ENCODE assay signal across 8 mouse cellular contexts in the genomic region with DNA sequence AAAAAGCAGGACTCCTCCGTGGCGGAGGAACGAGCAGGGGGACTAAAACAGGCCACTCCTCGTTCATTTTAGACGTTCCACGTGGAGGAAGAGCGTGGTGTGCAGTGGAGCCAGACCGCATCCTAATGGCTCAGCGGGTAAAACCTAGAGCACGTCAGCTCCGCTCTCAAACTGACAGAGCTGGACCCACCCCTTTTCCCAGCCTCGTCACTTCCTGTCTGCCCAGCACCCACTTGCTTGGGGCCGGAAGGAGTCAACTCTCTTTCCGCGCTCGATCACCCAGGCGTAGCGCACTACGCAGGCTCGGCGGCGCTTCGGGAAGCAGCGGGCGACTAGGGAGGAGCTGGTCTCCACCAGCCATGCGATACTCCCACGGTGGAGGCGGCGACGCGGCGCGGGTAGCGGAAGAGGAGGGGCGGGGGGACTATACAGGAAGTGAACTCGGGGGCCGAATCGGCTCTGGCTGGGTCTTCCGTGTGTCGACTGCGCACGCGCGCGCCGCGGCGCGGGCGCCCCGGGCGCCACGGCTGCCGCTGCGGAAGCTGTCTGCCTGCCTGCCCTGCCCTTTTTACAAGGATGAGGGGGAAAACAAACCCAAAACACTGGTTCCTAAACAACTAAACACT. TPM values are rescaled to one million over a fixed set of nuclear protein-coding genes. Genes with fewer than 3 reads are reported as not detected.
DNase-seq lines count a peak whose midpoint lies in the region; ATAC-seq lines count a peak whose summit lies in the region.

No protein-coding gene starts in this region.

- ATAC-seq in frontal cortex, adult (ENCODE audit: low TSS enrichment): peak; percentile 100
- peak; percentile 99 for ATAC-seq in hindbrain, embryonic 11.5 days (ENCODE audit: low FRiP score)

- H3K4me3 ChIP-seq in hindbrain, embryonic 11.5 days (ENCODE audit: low read depth, low read length): peak overlapping the region; percentile 46

- no peaks in the 10 kb centered on the region for H3K36me3 ChIP-seq in hindbrain, embryonic 11.5 days (ENCODE audit: control insufficient read depth, insufficient read depth, low read length)

- peaks cover 2% of the 10 kb centered on the region; the same call in 1 of the 2 replicates for H3K27me3 ChIP-seq in hindbrain, embryonic 11.5 days (ENCODE audit: control insufficient read depth, insufficient read depth, low read length)

- H3K27ac ChIP-seq in hindbrain, embryonic 11.5 days (ENCODE audit: low read depth, low read length): peak overlapping the region; percentile 95

- peak overlapping the region; percentile 45 for H3K4me2 ChIP-seq in hindbrain, embryonic 11.5 days (replicated peaks; ENCODE audit: low read depth, low read length)

- DNase-seq in MN1 (ENCODE audit: low spot score): peak; percentile 91
- DNase-seq in cerebellum, adult 9-10 months: peak; percentile 97
- DNase-seq in hindbrain, embryonic 11.5 days (ENCODE audit: low spot score): peak; percentile 91
- DNase-seq in layer of hippocampus, postnatal 10 days (ENCODE audit: low spot score in 2 of 2): peak; percentile 82 to 93
- peak; percentile 92 for DNase-seq in lung, postnatal 10 days
- DNase-seq in ovary, postnatal 36 days (ENCODE audit: low spot score): peak; percentile 91
- peak; percentile 85 for DNase-seq in thymus, postnatal 25 days

- no peaks in the 10 kb centered on the region for H3K4me1 ChIP-seq in hindbrain, embryonic 11.5 days (replicated peaks; ENCODE audit: control insufficient read depth, insufficient read depth, low read length)

- peak overlapping the region; percentile 47 for H3K9ac ChIP-seq in hindbrain, embryonic 11.5 days (ENCODE audit: low read depth, low read length)

- WGBS in hindbrain, embryonic 11.5 days: under 1% methylated on average over 50 of the region's 55 CpGs

- H3K9me3 ChIP-seq in hindbrain, embryonic 11.5 days (ENCODE audit: control insufficient read depth, low read length): no peaks in the 10 kb centered on the region

RNA-seq across cellular contexts. Expression of a gene that starts 34.8 kb away (rescaled TPM):
- polyA plus RNA-seq in hindbrain, embryonic 11.5 days (2014; fragmentation: Nextera tagmentation; extraction: Ambion mirVana): 103 and 133 TPM in 2 replicates
- total RNA-seq in layer of hippocampus, postnatal 10 days (2021): 100 to 1,000 TPM; 124 to 175 TPM

RNA-seq across cellular contexts. Expression of a gene that starts 54.3 kb away (rescaled TPM):
- 27.7 and 30.6 TPM in 2 replicates for polyA plus RNA-seq in hindbrain, embryonic 11.5 days (2014; fragmentation: Nextera tagmentation; extraction: Ambion mirVana)
- total RNA-seq in layer of hippocampus, postnatal 10 days (2021): 10 to 100 TPM; 25.9 to 27.3 TPM

RNA-seq across cellular contexts. Expression of a gene that starts 56.6 kb away (rescaled TPM):
- polyA plus RNA-seq in hindbrain, embryonic 11.5 days (2014; fragmentation: Nextera tagmentation; extraction: Ambion mirVana): 12.1 and 12.2 TPM in 2 replicates
- total RNA-seq in layer of hippocampus, postnatal 10 days (2021): 10 to 100 TPM; 23.8 to 24.5 TPM

Comparison
In these comparisons a context has a peak if more than half of its experiments do, and no peak if none do; other contexts are left out.
1. Peak in every context shown above with its lines: DNase-seq, ATAC-seq, H3K4me3 ChIP-seq and H3K27ac ChIP-seq.